Mouse (Mus musculus) bone marrow, adult 2 months (tissue): ENCODE measurements around the gene Arhgef3. TPM values are rescaled to one million over a fixed set of nuclear protein-coding genes. Genes with fewer than 3 reads are reported as not detected.

Experiments used
- H3K27ac ChIP-seq: fragments of 200-500 bp; 2 replicates; pipeline ENCODE4 v1.5.1; 2012; ENCODE audit warnings: low read depth, mild to moderate bottlenecking, control low read depth, inconsistent platforms, low read length; ENCODE audit not compliant: control insufficient read depth, poor library complexity, insufficient read depth
- H3K4me1 ChIP-seq: fragments of 200-500 bp; 2 replicates; pipeline ENCODE4 v1.6.1; 2011; ENCODE audit warnings: low read length; ENCODE audit not compliant: control insufficient read depth, insufficient read depth
- H3K4me3 ChIP-seq: fragments of 200-500 bp; replicated peaks from 2 replicates; pipeline ENCODE3; 2011; ENCODE audit warnings: mild to moderate bottlenecking, low read depth, low read length, control low read depth; ENCODE audit not compliant: control insufficient read depth
- CTCF ChIP-seq: fragments of 200-500 bp; IDR thresholded peaks from 2 replicates; pipeline ENCODE4 v1.5.1; 2011; ENCODE audit warnings: low read length, control low read depth; ENCODE audit not compliant: control insufficient read depth, insufficient read depth
- POLR2A ChIP-seq: fragments of 200-500 bp; IDR thresholded peaks from 2 replicates; pipeline ENCODE4 v1.6.1; 2011; ENCODE audit warnings: low read depth, mild to moderate bottlenecking, control low read depth, low read length, borderline replicate concordance; ENCODE audit not compliant: control insufficient read depth
- WGBS: fragments of 180-500 bp; shearing (Covaris S2); methylation state at CpG from one replicate; pipeline ENCODE4 v1.1.7; 2018; 5-methylcytosine and 5-hydroxymethylcytosine counted together
- polyA plus RNA-seq: library from polyadenylated mRNA; stranded (reverse); fragments of >200 nt; gene quantifications from 2 replicates; pipeline ENCODE4 v1.2.4, GENCODE M21; 2011; ENCODE audit warnings: low replicate concordance; ENCODE audit not compliant: missing spikeins, insufficient read depth, insufficient read length

Arhgef3 gene
- polyA plus RNA-seq, 1 experiment = 14.3 TPM

- Histone ChIP-seq H3K4me3 (no peak overlapping the region), H3K4me1 (no peaks in the 10 kb centered on the region), H3K27ac (no peak overlapping the region)
- TF ChIP-seq CTCF = no peak
- no peak for TF ChIP-seq POLR2A
- WGBS = 82% methylated on average over 4 of the region's 4 CpGs
Observed at GRCm38 (mm10) chr14:27270466-27270865, 155.8 kb downstream of the Arhgef3 start.

- Histone ChIP-seq H3K27ac (no peak overlapping the region), H3K4me3 (no peak overlapping the region), H3K4me1 (no peaks in the 10 kb centered on the region)
- 79% methylated on average over 10 of the region's 10 CpGs for WGBS
- no peak for TF ChIP-seq POLR2A
Observed at GRCm38 (mm10) chr14:27271371-27272071, 156.8 kb downstream of the Arhgef3 start.

GRCm38 (mm10) chr14:27272072-27272834 is 157.6 kb downstream of the Arhgef3 start:
- 76% methylated on average over 11 of the region's 11 CpGs for WGBS
- Histone ChIP-seq H3K4me1 (no peaks in the 10 kb centered on the region), H3K27ac (no peak overlapping the region), H3K4me3 (no peak overlapping the region)
- TF ChIP-seq CTCF (no peak), POLR2A (no peak)

DNA sequence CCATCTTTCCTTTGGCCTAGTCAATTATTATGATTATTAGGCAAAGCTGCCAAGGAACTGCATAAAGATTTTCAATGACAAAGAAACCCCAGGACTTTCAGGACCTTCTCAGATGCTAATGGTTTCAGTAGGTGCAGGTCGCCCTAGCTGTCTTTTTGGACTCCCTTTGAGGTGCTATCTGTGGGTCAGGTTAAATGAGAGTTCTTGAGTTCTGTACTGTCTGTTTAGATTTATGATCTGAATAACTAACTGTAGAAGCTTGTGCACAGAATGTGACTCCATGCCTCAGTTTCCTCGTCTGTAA is 158.1 kb downstream of the Arhgef3 start:
- no peak overlapping the region for H3K4me3 ChIP-seq
- no peak overlapping the region for H3K27ac ChIP-seq
- TF ChIP-seq POLR2A = no peak
- TF ChIP-seq CTCF = no peak

DNA sequence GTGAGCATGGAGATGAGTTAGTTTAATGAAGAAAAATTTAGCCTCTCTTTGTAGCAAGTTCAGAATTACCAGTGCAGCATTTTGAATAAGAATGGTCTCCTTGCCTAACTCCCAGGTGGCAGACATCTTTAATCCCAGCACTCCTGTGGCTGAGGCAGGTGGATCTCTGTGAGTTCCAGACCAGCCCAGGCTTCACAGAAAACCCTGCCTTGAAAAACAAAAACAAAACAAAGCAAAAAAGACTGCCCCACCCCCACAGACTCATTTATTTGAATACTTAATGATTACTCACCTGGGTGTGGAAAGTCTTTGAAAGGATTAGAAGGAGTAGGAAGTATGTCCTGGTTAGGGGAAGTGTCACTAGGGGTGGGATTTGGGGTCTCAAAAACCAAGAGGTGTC is 158.5 kb downstream of the Arhgef3 start:
- Histone ChIP-seq H3K27ac (no peak overlapping the region), H3K4me3 (no peak overlapping the region), H3K4me1 (no peaks in the 10 kb centered on the region)
- TF ChIP-seq CTCF (no peak), POLR2A (no peak)

More for the DNA sequence above, 158.1 kb downstream of the Arhgef3 start:
- 78% methylated on average over 2 of the region's 2 CpGs for WGBS
- H3K4me1 ChIP-seq = no peaks in the 10 kb centered on the region

GRCm38 (mm10) chr14:27277259-27277658 is 162.6 kb downstream of the Arhgef3 start:
- H3K4me1 ChIP-seq = no peaks in the 10 kb centered on the region; the same call in 1 of the 2 replicates
- TF ChIP-seq POLR2A (no peak), CTCF (no peak)
- H3K27ac ChIP-seq = no peak overlapping the region
- 80% methylated on average over 3 of the region's 3 CpGs for WGBS
- H3K4me3 ChIP-seq = no peak overlapping the region

GRCm38 (mm10) chr14:27280201-27280890 is 165.6 kb downstream of the Arhgef3 start:
- WGBS = 61% methylated on average over 8 of the region's 8 CpGs
- Histone ChIP-seq H3K4me3 (no peak overlapping the region), H3K27ac (no peak overlapping the region), H3K4me1 (no peaks in the 10 kb centered on the region; the same call in 1 of the 2 replicates)
- no peak for TF ChIP-seq POLR2A
- TF ChIP-seq CTCF = no peak

DNA sequence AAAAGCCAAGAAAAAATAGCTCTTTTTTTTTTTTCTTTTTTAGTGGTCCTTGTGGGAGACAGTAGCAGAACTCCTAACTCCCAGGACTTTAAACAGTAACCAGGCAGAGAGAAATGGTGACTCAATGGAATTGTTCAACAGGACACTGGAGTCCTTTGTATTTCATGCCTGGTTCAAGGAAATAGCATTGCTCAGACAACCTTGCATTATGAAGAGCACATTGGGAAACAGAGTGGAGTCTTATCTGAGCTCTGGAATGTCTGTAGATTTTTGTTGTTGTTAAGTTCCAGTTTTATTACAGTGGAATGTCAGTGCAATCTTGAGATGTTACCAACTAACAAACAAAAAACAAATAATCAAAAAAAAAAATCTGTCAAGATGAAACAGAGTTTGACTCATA is 169.3 kb downstream of the Arhgef3 start:
- no peaks in the 10 kb centered on the region; the same call in 1 of the 2 replicates for H3K4me1 ChIP-seq
- TF ChIP-seq CTCF (no peak), POLR2A (no peak)
- no peak overlapping the region for H3K4me3 ChIP-seq
- H3K27ac ChIP-seq = no peak overlapping the region
